Mouse (Mus musculus): ENCODE measurements around the gene Cavin2. TPM values are rescaled to one million over a fixed set of nuclear protein-coding genes. Genes with fewer than 3 reads are reported as not detected.

The Cavin2 gene
- total RNA-seq, 2 experiments from 2014 or later: 81.7 to 88.6 TPM

- DNase-seq: no peak
Measured at GRCm38 (mm10) chr1:51307056-51307455, 18.1 kb downstream of the Cavin2 start.

GRCm38 (mm10) chr1:51315476-51315875, 26.6 kb downstream of the Cavin2 start:
- no peak for DNase-seq

GRCm38 (mm10) chr1:51323506-51323905, 34.6 kb downstream of the Cavin2 start:
- DNase-seq: no peak

- no peak for DNase-seq
Measured at GRCm38 (mm10) chr1:51328541-51328940, 39.6 kb downstream of the Cavin2 start.

- DNase-seq: no peak
Measured at GRCm38 (mm10) chr1:51332986-51333385, 44.1 kb downstream of the Cavin2 start.

- peak; percentile 86 for DNase-seq
Measured at GRCm38 (mm10) chr1:51333557-51334285, 44.8 kb downstream of the Cavin2 start.

- DNase-seq: no peak
Measured at GRCm38 (mm10) chr1:51334289-51334688, 45.4 kb downstream of the Cavin2 start.

GRCm38 (mm10) chr1:51335081-51335480, 46.2 kb downstream of the Cavin2 start:
- DNase-seq: no peak

- no peak for DNase-seq
Measured at GRCm38 (mm10) chr1:51344160-51344559, 55.2 kb downstream of the Cavin2 start.

GRCm38 (mm10) chr1:51347596-51347995, 58.7 kb downstream of the Cavin2 start:
- DNase-seq: no peak

GRCm38 (mm10) chr1:51348631-51349030, 59.7 kb downstream of the Cavin2 start:
- DNase-seq: no peak

GRCm38 (mm10) chr1:51349291-51349967, 60.5 kb downstream of the Cavin2 start:
- no peak for DNase-seq

Other genes starting within 250 kb of the Cavin2 start
- 10 to 100 TPM; 13.3 to 13.9 TPM for gene Nabp1, start 189.3 kb downstream of the Cavin2 start, total RNA-seq (2021)